Mouse (Mus musculus) liver, embryonic 11.5 days (tissue): ENCODE measurements around the gene Rnaseh2c. TPM values are rescaled to one million over a fixed set of nuclear protein-coding genes. Genes with fewer than 3 reads are reported as not detected.
A peak's percentile ranks its signal among the peaks of the same experiment; 100 is the strongest.

Source experiments
- ATAC-seq: fragments of 200-750 bp; cut with Nextera tagmentation; replicated peaks from 2 replicates; pipeline ENCODE4 v1.8.0; 2017; ENCODE audit warnings: moderate number of reproducible peaks, mild to moderate bottlenecking, moderate TSS enrichment, moderate library complexity; ENCODE audit not compliant: low FRiP score
- DNase-seq: peaks from one replicate; pipeline ENCODE4 v3.0.0-alpha.2; 2017; ENCODE audit warnings: low spot score
- H3K27ac ChIP-seq: fragments of 300-500 bp; sonication (generic); 2 replicates; pipeline ENCODE4 v1.5.1; 2014; ENCODE audit warnings: mild to moderate bottlenecking, low read depth, low read length, control low read depth
- H3K27me3 ChIP-seq: fragments of 300-500 bp; sonication (generic); replicated peaks from 2 replicates; pipeline ENCODE4 v1.6.1; 2014; ENCODE audit warnings: low read length, mixed read lengths; ENCODE audit not compliant: control insufficient read depth, insufficient read depth
- H3K36me3 ChIP-seq: fragments of 300-500 bp; sonication (generic); 2 replicates; pipeline ENCODE4 v1.6.1; 2014; ENCODE audit warnings: mild to moderate bottlenecking, low read length, moderate library complexity, mixed read lengths; ENCODE audit not compliant: control insufficient read depth, insufficient read depth
- H3K4me1 ChIP-seq: fragments of 300-500 bp; sonication (generic); replicated peaks from 2 replicates; pipeline ENCODE4 v1.6.1; 2014; ENCODE audit warnings: low read length, mixed read lengths; ENCODE audit not compliant: control insufficient read depth, insufficient read depth
- H3K4me2 ChIP-seq: fragments of 300-500 bp; sonication (generic); 2 replicates; pipeline ENCODE4 v1.6.1; 2014; ENCODE audit warnings: mild to moderate bottlenecking, control low read depth, moderate library complexity
- H3K4me3 ChIP-seq: fragments of 300-500 bp; sonication (generic); 2 replicates; pipeline ENCODE4 v1.5.1; 2014; ENCODE audit warnings: low read depth, low read length, control low read depth
- H3K9ac ChIP-seq: fragments of 300-500 bp; sonication (generic); 2 replicates; pipeline ENCODE4 v1.6.1; 2014; ENCODE audit warnings: low read depth, low read length, control low read depth
- H3K9me3 ChIP-seq: fragments of 300-500 bp; sonication (generic); 2 replicates; pipeline ENCODE4 v1.6.1; 2016; ENCODE audit warnings: low read length, inconsistent platforms, mixed read lengths; ENCODE audit not compliant: control insufficient read depth
- WGBS: fragments of 180-500 bp; shearing (Covaris S2); extraction: QIAGEN DNeasy Blood & Tissue Kit; methylation state at CpG from one replicate; pipeline ENCODE4 v1.1.7; 2014; 5-methylcytosine and 5-hydroxymethylcytosine counted together
- polyA plus RNA-seq: library from polyadenylated mRNA; unstranded; fragments of >200 nt; fragmentation: Nextera tagmentation; extraction: Ambion mirVana; gene quantifications from 2 replicates; pipeline ENCODE4 v1.2.1, GENCODE M21; 2014

Rnaseh2c gene
- polyA plus RNA-seq, 1 experiment from 2014 or later, result 189 TPM

DNA sequence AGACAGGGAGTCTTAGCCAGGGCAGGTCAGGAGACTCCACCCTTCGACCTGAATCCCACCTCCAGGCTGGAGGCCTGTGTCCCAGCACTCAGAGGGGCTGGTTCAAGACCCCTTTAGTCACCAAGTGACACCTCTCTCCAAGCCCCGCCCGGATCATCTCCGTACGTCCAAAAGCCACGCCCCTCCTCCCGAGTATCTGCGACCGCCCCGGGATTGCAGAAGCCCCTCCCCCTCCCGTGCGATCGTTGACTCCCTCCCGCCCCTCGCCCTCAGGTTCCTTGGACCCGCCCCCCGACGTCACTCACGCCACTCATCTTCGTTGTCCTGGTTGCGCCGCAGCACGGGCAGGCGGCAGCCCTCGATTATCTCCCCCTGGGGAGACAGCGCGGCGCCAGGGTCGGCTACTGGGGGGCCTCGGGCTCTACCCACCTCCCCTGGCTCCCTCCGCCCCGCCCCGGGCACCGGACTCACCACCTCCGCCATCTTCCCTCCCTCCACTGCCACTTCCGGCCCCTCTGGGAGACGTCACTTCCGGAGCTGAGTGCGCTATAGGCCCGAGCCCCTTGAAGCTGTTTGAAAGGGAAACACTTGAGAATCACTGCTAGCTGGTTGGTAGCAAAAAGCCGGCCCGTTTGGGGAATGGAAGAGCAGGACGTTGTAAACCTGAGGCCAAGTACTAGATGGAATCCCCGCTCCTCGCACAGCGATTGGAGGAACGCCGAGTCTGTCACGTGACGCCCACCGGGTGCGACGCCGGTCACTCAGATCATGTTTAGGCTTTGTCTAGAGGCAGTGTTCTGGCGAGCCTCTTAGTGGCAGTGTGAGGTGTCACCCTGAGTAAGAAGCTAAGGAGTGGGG, 8.1 kb downstream of the Rnaseh2c start, which contains the start of gene Kat5:
Gene Kat5, minus strand, starts transcription at position 691 of the 858 bp plus-strand sequence.
- H3K27me3 ChIP-seq, result no peaks in the 10 kb centered on the region
- DNase-seq (peak; percentile 96), ATAC-seq (peak; percentile 87)
- WGBS, result under 1% methylated on average over 54 of the region's 55 CpGs
- H3K4me1 ChIP-seq, result peaks cover 36% of the 10 kb centered on the region
- peak within 1 kb of the TSS; percentile 92 for H3K27ac ChIP-seq
- peak within 1 kb of the TSS; percentile 81 for H3K4me2 ChIP-seq
- H3K36me3 ChIP-seq, result peaks cover 29% of the 10 kb centered on the region
- H3K9me3 ChIP-seq, result no peaks in the 10 kb centered on the region
- H3K4me3 ChIP-seq, result peak within 1 kb of the TSS; percentile 72
- H3K9ac ChIP-seq, result peak within 1 kb of the TSS; percentile 74

DNA sequence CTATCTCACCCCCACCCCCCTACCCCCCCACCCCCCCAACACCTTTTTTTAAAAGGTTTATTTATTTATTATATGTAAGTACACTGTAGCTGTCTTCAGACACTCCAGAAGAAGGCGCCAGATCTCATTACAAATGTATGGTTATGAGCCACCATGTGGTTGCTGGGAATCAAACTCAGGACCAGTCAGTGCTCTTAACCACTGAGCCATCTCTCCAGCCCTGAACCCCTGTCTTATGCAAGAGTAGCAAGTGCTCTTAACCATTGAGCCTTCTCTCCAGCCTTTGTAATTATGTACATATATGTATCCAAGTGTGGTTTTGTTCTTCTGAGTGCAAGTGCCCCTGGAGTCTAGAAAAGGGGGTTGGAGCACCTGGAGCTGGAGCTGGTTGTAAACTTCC, 10.3 kb downstream of the Rnaseh2c start:
- H3K36me3 ChIP-seq, result peaks cover 8% of the 10 kb centered on the region
- WGBS, result 88% methylated on average over 1 of the region's 1 CpGs
- ATAC-seq, result no peak
- no peaks in the 10 kb centered on the region for H3K27me3 ChIP-seq
- no peak for DNase-seq
- no peak overlapping the region for H3K4me2 ChIP-seq
- no peak overlapping the region for H3K9ac ChIP-seq
- no peaks in the 10 kb centered on the region for H3K9me3 ChIP-seq
- H3K27ac ChIP-seq, result no peak overlapping the region
- no peak overlapping the region for H3K4me3 ChIP-seq
- H3K4me1 ChIP-seq, result peaks cover 36% of the 10 kb centered on the region

DNA sequence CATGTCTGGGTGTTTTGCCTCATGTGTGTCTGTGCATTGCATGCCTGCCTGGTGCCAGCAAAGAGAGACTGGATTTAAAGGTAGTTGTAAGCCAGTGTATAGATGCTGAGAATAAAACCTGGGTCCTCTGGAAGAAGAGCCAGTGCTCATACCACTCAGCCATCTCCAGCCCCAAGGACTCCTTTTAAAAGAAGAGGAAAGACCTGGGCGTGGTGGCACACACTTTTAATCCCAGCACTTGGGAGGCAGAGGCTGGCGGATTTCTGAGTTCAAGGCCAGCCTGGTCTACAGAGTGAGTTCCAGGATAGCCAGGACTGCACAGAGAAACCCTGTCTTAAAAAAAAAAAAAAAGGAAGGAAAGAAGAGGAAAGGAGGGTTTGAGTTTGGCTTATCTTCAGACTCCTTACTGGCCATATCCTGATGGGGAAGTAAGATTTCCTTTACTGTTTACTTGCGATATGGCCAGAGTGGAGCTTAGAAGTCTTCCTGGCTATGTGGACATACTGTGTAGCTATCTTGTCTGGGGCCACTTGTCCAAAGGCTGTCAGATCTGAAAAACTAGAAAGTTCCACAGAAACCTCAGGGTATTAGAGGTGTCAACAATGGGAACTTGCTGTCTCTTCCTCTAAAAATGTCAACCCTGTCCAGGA, 11.2 kb downstream of the Rnaseh2c start:
- ATAC-seq (no peak), DNase-seq (no peak)
- no peak overlapping the region; the same call in 1 of the 2 replicates for H3K27ac ChIP-seq
- H3K4me2 ChIP-seq, result no peak overlapping the region
- WGBS, result 35% methylated on average over 3 of the region's 3 CpGs
- no peak overlapping the region for H3K4me3 ChIP-seq
- H3K4me1 ChIP-seq, result peaks cover 36% of the 10 kb centered on the region
- no peaks in the 10 kb centered on the region for H3K27me3 ChIP-seq
- no peaks in the 10 kb centered on the region for H3K9me3 ChIP-seq
- H3K36me3 ChIP-seq, result peaks cover under 1% of the 10 kb centered on the region
- no peak overlapping the region for H3K9ac ChIP-seq

DNA sequence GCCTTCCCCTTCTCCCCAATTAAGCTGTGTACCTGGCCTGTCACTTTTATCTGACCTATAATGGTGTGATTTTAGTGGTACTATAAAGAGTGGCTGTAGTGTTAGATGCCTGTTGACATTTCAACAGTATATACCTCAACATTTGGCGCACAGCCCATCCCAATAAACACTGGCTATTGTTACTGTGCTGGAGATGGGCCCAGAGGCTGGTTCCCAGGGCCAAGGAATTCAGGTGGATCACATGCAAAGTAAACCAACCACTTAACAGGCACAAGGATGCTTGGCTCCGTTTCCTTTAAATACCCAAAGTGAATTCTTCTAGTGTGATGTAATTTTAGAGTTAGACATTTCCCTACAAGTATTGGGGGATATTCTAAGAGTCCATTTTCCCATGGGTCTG, 13.3 kb downstream of the Rnaseh2c start:
- Histone ChIP-seq H3K4me2 (no peak overlapping the region), H3K9ac (no peak overlapping the region), H3K4me3 (no peak overlapping the region), H3K9me3 (no peaks in the 10 kb centered on the region), H3K27ac (no peak overlapping the region), H3K4me1 (peaks cover 27% of the 10 kb centered on the region), H3K27me3 (no peaks in the 10 kb centered on the region), H3K36me3 (no peaks in the 10 kb centered on the region)
- no peak for ATAC-seq
- no peak for DNase-seq
- WGBS, result 76% methylated on average over 2 of the region's 2 CpGs

DNA sequence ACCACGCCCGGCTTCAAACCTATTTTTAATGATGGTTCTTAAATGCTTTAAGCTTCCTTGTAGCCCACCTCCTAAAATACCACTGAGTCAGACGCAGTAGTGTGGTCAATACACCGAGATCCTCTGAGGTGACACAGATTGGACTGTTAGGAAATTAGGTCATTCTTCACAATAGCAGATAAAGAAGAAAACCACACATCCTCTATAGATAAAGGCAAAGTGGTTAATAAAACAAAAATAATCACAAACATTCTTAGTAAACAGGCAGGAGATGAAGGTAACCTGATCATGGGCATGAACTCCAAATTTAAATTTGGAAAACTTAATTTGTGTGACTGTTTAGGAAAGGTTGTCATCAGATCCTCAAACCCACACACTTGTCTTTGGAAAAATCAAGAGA, 18.3 kb downstream of the Rnaseh2c start:
- DNase-seq (no peak), ATAC-seq (no peak)
- Histone ChIP-seq H3K9ac (no peak overlapping the region), H3K27ac (no peak overlapping the region), H3K4me2 (no peak overlapping the region), H3K27me3 (no peaks in the 10 kb centered on the region), H3K4me1 (no peaks in the 10 kb centered on the region), H3K4me3 (no peak overlapping the region), H3K9me3 (no peaks in the 10 kb centered on the region; the same call in 1 of the 2 replicates), H3K36me3 (no peaks in the 10 kb centered on the region)
- 60% methylated on average over 4 of the region's 4 CpGs for WGBS

DNA sequence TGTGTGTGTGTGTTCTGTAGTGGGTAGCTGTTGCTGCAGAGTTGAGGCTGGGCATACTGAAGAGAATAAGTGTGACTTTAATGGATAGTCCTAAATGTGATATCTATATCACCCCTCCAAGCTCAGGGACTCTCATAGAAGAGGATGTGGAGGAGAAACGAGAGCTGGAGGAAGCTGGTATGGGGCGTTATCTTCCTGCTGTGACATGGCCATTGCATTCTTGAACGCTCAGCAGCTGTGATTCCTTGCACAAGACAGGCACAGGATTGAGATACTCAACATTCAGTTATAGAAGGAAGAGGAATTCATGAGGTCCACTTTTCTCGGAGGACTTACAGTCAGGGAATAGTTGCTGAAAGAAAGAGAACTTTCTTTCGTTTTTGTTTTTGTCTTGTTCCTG, 20.2 kb downstream of the Rnaseh2c start:
- no peaks in the 10 kb centered on the region; the same call in 1 of the 2 replicates for H3K9me3 ChIP-seq
- no peak for DNase-seq
- H3K4me3 ChIP-seq, result no peak overlapping the region
- H3K27me3 ChIP-seq, result no peaks in the 10 kb centered on the region
- H3K27ac ChIP-seq, result no peak overlapping the region
- WGBS, result 53% methylated on average over 5 of the region's 5 CpGs
- no peak for ATAC-seq
- H3K9ac ChIP-seq, result no peak overlapping the region
- H3K4me1 ChIP-seq, result no peaks in the 10 kb centered on the region
- no peaks in the 10 kb centered on the region for H3K36me3 ChIP-seq
- H3K4me2 ChIP-seq, result no peak overlapping the region

DNA sequence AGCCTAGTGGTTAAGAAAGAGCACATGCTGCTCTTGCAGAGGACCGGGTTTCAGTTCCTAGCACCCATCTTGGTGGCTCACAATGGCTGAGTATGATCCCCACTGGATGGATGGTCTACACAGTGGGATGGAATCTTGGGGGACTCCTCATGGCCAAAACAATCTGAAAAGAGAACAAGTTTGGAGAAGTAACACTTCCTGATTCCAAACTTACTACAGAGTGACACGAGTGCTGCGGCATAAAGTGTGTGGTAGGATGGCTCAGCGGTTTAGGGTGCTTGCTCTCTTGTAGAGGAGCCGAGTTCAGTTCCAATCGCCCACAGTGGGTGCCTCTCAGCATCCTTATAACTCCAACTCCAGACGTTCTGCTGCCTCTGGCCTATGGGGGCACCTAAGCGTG, 23.6 kb downstream of the Rnaseh2c start:
- DNase-seq (no peak), ATAC-seq (no peak)
- H3K4me2 ChIP-seq, result no peak overlapping the region
- no peak overlapping the region for H3K4me3 ChIP-seq
- H3K4me1 ChIP-seq, result no peaks in the 10 kb centered on the region
- no peaks in the 10 kb centered on the region for H3K27me3 ChIP-seq
- no peaks in the 10 kb centered on the region; the same call in 1 of the 2 replicates for H3K9me3 ChIP-seq
- no peaks in the 10 kb centered on the region for H3K36me3 ChIP-seq
- H3K27ac ChIP-seq, result no peak overlapping the region
- WGBS, result 76% methylated on average over 8 of the region's 8 CpGs
- H3K9ac ChIP-seq, result no peak overlapping the region

DNA sequence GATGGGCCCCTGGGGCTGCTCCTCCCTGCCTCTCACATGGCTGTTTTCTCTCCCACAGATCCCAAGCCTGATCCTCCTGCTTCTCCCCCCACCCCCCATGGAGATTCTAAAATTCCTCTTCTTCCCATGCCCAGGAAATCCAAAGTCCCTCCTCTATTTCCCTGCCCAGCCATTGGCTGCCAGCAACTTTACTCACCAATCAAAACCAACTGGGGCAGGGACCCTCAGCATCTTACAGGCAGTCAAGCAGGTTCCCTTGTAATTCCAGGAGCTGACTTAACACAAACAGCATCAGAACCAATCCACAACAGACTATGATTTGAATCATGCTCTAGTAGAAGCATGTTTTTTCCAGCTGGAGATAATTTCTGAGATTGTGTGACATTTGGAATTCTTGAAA, 28.2 kb downstream of the Rnaseh2c start:
- H3K4me1 ChIP-seq, result no peaks in the 10 kb centered on the region
- no peaks in the 10 kb centered on the region for H3K36me3 ChIP-seq
- no peak overlapping the region for H3K27ac ChIP-seq
- H3K4me3 ChIP-seq, result no peak overlapping the region
- no peaks in the 10 kb centered on the region for H3K27me3 ChIP-seq
- no peak overlapping the region for H3K4me2 ChIP-seq
- no peak for DNase-seq
- no peaks in the 10 kb centered on the region for H3K9me3 ChIP-seq
- ATAC-seq, result no peak
- H3K9ac ChIP-seq, result no peak overlapping the region
